Mouse (Mus musculus) neural tube, embryonic 11.5 days (tissue): ENCODE data around the gene Bbs1. TPM values are rescaled to one million over a fixed set of nuclear protein-coding genes. Genes with fewer than 3 reads are reported as not detected.
"Not testable (repeated sequence)": the region's sequence is repeated elsewhere in the genome, so short reads cannot be mapped to it uniquely, and the experiment has no call there.

Experiments used
- ATAC-seq: fragments of 200-750 bp; cut with Nextera tagmentation; 2 replicates; pipeline ENCODE4 v1.8.0; 2017; ENCODE audit warnings: moderate number of reproducible peaks, mild to moderate bottlenecking, moderate TSS enrichment, moderate library complexity; ENCODE audit not compliant: insufficient read depth, low FRiP score, low TSS enrichment
- DNase-seq: peaks from one replicate; pipeline ENCODE4 v3.0.0-alpha.2; 2015; ENCODE audit warnings: low spot score
- H3K27ac ChIP-seq: fragments of 300-500 bp; sonication (generic); 2 replicates; pipeline ENCODE4 v1.5.1; 2014; ENCODE audit warnings: low read depth, mild to moderate bottlenecking, low read length
- H3K27me3 ChIP-seq: fragments of 300-500 bp; sonication (generic); 2 replicates; pipeline ENCODE4 v1.6.1; 2014; ENCODE audit warnings: mild to moderate bottlenecking, low read length, mixed read lengths; ENCODE audit not compliant: control insufficient read depth, insufficient read depth
- H3K36me3 ChIP-seq: fragments of 300-500 bp; sonication (generic); 2 replicates; pipeline ENCODE4 v1.6.1; 2014; ENCODE audit warnings: mild to moderate bottlenecking, low read length, moderate library complexity, mixed read lengths; ENCODE audit not compliant: control insufficient read depth, insufficient read depth
- H3K4me1 ChIP-seq: fragments of 300-500 bp; sonication (generic); 2 replicates; pipeline ENCODE4 v1.6.1; 2014; ENCODE audit warnings: low read length, mixed read lengths; ENCODE audit not compliant: control insufficient read depth, insufficient read depth
- H3K4me2 ChIP-seq: fragments of 300-500 bp; sonication (generic); 2 replicates; pipeline ENCODE4 v1.6.1; 2014; ENCODE audit warnings: low read depth, mild to moderate bottlenecking, moderate library complexity
- H3K4me3 ChIP-seq: fragments of 300-500 bp; sonication (generic); 2 replicates; pipeline ENCODE4 v1.5.1; 2014; ENCODE audit warnings: low read depth, low read length
- H3K9ac ChIP-seq: fragments of 300-500 bp; sonication (generic); 2 replicates; pipeline ENCODE4 v1.6.1; 2014; ENCODE audit warnings: mild to moderate bottlenecking, low read length
- H3K9me3 ChIP-seq: fragments of 300-500 bp; sonication (generic); 2 replicates; pipeline ENCODE4 v1.6.1; 2016; ENCODE audit warnings: low read length; ENCODE audit not compliant: control insufficient read depth
- WGBS: fragments of 180-500 bp; shearing (Covaris S2); extraction: QIAGEN DNeasy Blood & Tissue Kit; methylation state at CpG from one replicate; pipeline ENCODE4 v1.1.7; 2014; 5-methylcytosine and 5-hydroxymethylcytosine counted together
- polyA plus RNA-seq: library from polyadenylated mRNA; unstranded; fragments of >200 nt; fragmentation: Nextera tagmentation; extraction: Ambion mirVana; gene quantifications from 2 replicates; pipeline ENCODE4 v1.2.1, GENCODE M21; 2014

Gene Bbs1
- polyA plus RNA-seq, 1 experiment from 2014 or later = 4.8 TPM

- Histone ChIP-seq H3K36me3 (no peaks in the 10 kb centered on the region), H3K9ac (no peak overlapping the region), H3K4me3 (no peak overlapping the region), H3K4me1 (peaks cover 6% of the 10 kb centered on the region; the same call in 1 of the 2 replicates), H3K4me2 (no peak overlapping the region), H3K9me3 (no peaks in the 10 kb centered on the region), H3K27ac (no peak overlapping the region), H3K27me3 (no peaks in the 10 kb centered on the region)
- no peak for ATAC-seq
- DNase-seq = no peak
- WGBS = 65% methylated on average over 3 of the region's 3 CpGs
Measured at GRCm38 (mm10) chr19:4876755-4877154, 29.7 kb downstream of the Bbs1 start.

- 84% methylated on average over 2 of the region's 4 CpGs for WGBS
Measured at GRCm38 (mm10) chr19:4876241-4876640, 30.2 kb downstream of the Bbs1 start.

DNA sequence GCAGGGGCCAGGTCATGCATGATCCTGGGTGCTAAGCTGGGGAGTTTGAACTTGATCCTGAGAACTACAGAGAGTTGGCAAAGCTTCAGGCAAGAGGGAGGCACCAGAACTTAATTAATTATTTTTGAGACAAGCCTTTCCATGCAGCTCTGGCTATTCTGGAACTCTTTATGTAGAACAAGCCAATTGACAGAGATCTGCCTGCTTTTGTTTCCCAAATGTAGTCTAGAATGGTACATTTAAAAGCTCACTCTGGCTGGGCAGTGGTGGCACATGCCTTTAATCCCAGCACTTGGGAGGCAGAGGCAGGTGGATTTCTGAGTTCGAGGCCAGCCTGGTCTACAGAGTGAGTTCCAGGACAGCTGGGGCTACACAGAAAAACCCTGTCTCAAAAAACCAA lies 31.8 kb downstream of the Bbs1 start:
- not testable (repeated sequence) for H3K4me2 ChIP-seq, H3K9ac ChIP-seq, H3K27me3 ChIP-seq, H3K27ac ChIP-seq, ATAC-seq, H3K36me3 ChIP-seq, DNase-seq, H3K4me3 ChIP-seq, H3K9me3 ChIP-seq, H3K4me1 ChIP-seq
- 100% methylated on average over 1 of the region's 1 CpGs for WGBS

More at GRCm38 (mm10) chr19:4876241-4876640, 30.2 kb downstream of the Bbs1 start:
- ATAC-seq = no peak
- no peak overlapping the region for H3K9ac ChIP-seq
- no peaks in the 10 kb centered on the region for H3K27me3 ChIP-seq
- no peak for DNase-seq
- H3K27ac ChIP-seq = no peak overlapping the region
- no peaks in the 10 kb centered on the region for H3K36me3 ChIP-seq
- no peak overlapping the region for H3K4me2 ChIP-seq
- H3K4me3 ChIP-seq = no peak overlapping the region
- peaks cover 6% of the 10 kb centered on the region; the same call in 1 of the 2 replicates for H3K4me1 ChIP-seq
- no peaks in the 10 kb centered on the region for H3K9me3 ChIP-seq

DNA sequence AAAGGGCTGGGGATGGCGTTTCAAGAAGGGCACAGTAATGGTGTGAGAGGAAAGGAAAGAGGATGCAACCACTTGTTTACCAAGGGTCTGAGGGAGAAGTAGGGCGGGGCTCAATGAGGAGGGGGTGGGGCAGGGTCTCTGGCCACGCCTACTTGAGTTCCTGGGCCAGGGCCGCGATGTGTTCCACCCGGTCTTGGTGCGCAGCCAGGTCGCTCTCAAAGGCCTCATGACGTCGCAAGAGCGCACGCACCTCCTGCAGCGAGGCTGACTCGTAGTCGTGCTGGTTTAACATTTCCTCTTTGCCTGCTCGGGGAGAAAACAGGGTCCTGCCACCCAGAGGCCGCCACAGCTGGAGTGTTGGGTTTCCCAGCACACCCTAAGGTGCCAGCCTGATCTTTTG lies 41.3 kb downstream of the Bbs1 start:
- 9% methylated on average over 17 of the region's 17 CpGs for WGBS
- H3K4me2 ChIP-seq = no peak overlapping the region
- no peaks in the 10 kb centered on the region for H3K36me3 ChIP-seq
- DNase-seq (no peak), ATAC-seq (no peak)
- H3K4me3 ChIP-seq = no peak overlapping the region
- H3K4me1 ChIP-seq = no peaks in the 10 kb centered on the region
- H3K27me3 ChIP-seq = no peaks in the 10 kb centered on the region
- H3K27ac ChIP-seq = no peak overlapping the region
- no peak overlapping the region for H3K9ac ChIP-seq
- no peaks in the 10 kb centered on the region for H3K9me3 ChIP-seq

DNA sequence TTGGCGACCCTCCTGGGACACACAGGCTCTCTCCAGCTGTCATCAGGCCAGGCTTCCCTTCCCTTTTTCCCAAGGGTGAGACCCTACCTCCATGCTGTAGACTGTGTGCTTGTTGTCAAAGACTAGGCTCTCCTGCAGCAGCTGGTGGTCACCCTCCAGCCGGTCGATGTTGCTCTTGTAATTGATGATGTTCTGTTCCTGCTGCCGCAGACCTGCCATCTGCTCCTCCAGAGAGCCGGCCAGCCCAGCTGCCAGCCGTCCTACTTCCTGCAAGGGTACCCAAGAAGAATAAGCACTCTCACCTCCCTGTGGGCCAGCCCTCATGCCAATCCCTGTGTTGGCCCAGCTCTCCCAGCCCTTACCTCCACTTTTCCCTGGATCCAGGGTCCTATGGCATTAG lies 43.4 kb downstream of the Bbs1 start:
- 68% methylated on average over 6 of the region's 6 CpGs for WGBS
- H3K9ac ChIP-seq = no peak overlapping the region
- ATAC-seq (no peak), DNase-seq (no peak)
- H3K4me1 ChIP-seq = no peaks in the 10 kb centered on the region
- H3K27ac ChIP-seq = no peak overlapping the region
- no peaks in the 10 kb centered on the region for H3K36me3 ChIP-seq
- H3K9me3 ChIP-seq = no peaks in the 10 kb centered on the region
- no peak overlapping the region for H3K4me3 ChIP-seq
- H3K4me2 ChIP-seq = no peak overlapping the region
- no peaks in the 10 kb centered on the region for H3K27me3 ChIP-seq

GRCm38 (mm10) chr19:4859081-4859480 lies 47.3 kb downstream of the Bbs1 start:
- H3K4me1 ChIP-seq = no peaks in the 10 kb centered on the region; the same call in 1 of the 2 replicates
- WGBS = 75% methylated on average over 6 of the region's 6 CpGs

GRCm38 (mm10) chr19:4855951-4856350 lies 50.5 kb downstream of the Bbs1 start:
- Histone ChIP-seq H3K4me1 (no peaks in the 10 kb centered on the region; the same call in 1 of the 2 replicates), H3K9me3 (no peaks in the 10 kb centered on the region), H3K27ac (no peak overlapping the region), H3K36me3 (no peaks in the 10 kb centered on the region), H3K4me3 (peak overlapping the region; percentile 62), H3K27me3 (no peaks in the 10 kb centered on the region), H3K9ac (no peak overlapping the region; the same call in 1 of the 2 replicates), H3K4me2 (peak overlapping the region; percentile 92)
- no peak for DNase-seq
- no peak for ATAC-seq
- WGBS = 81% methylated on average over 4 of the region's 4 CpGs

More at GRCm38 (mm10) chr19:4859081-4859480, 47.3 kb downstream of the Bbs1 start:
- DNase-seq = no peak
- no peak overlapping the region for H3K4me2 ChIP-seq
- no peak overlapping the region for H3K27ac ChIP-seq
- H3K9ac ChIP-seq = no peak overlapping the region
- H3K36me3 ChIP-seq = no peaks in the 10 kb centered on the region
- H3K9me3 ChIP-seq = no peaks in the 10 kb centered on the region
- H3K27me3 ChIP-seq = no peaks in the 10 kb centered on the region
- H3K4me3 ChIP-seq = no peak overlapping the region
- no peak for ATAC-seq

- Histone ChIP-seq H3K4me2 (peak overlapping the region; percentile 92), H3K9me3 (no peaks in the 10 kb centered on the region), H3K4me1 (no peaks in the 10 kb centered on the region; the same call in 1 of the 2 replicates), H3K27me3 (no peaks in the 10 kb centered on the region), H3K4me3 (peak overlapping the region; percentile 62), H3K36me3 (no peaks in the 10 kb centered on the region), H3K9ac (peak overlapping the region; percentile 67), H3K27ac (peak overlapping the region; percentile 46; the same call in 1 of the 2 replicates)
- ATAC-seq (peak; percentile 48; the same call in 1 of the 2 replicates), DNase-seq (no peak)
- under 1% methylated on average over 12 of the region's 14 CpGs for WGBS
Measured at GRCm38 (mm10) chr19:4855470-4855820, 51.0 kb downstream of the Bbs1 start.
